Mouse (Mus musculus): Measurements from ENCODE around the gene Ralgps1. TPM values are rescaled to one million over a fixed set of nuclear protein-coding genes. Genes with fewer than 3 reads are reported as not detected.

Ralgps1 gene
- polyA plus RNA-seq, 1 experiment from 2014 or later = 32.0 TPM

GRCm38 (mm10) chr2:33154751-33155372 lies 216.4 kb downstream of the Ralgps1 start:
- peaks cover 15% of the 10 kb centered on the region for H3K36me3 ChIP-seq (ENCODE audit: control insufficient read depth, insufficient read depth, low read length)
- H3K4me3 ChIP-seq (ENCODE audit: low read length) = no peak overlapping the region
- H3K27me3 ChIP-seq (replicated peaks; ENCODE audit: control insufficient read depth, insufficient read depth, low read length) = no peaks in the 10 kb centered on the region
- H3K27ac ChIP-seq (ENCODE audit: low read depth, low read length) = no peak overlapping the region; the same call in 1 of the 2 replicates
- 24% methylated on average over 5 of the region's 5 CpGs for WGBS
- peak; percentile 70 for ATAC-seq
- no peak overlapping the region for H3K9ac ChIP-seq (ENCODE audit: low read depth, low read length)
- H3K4me2 ChIP-seq (ENCODE audit: low read length) = no peak overlapping the region
- no peaks in the 10 kb centered on the region for H3K4me1 ChIP-seq (ENCODE audit: control insufficient read depth, insufficient read depth, low read depth, low read length)
- H3K9me3 ChIP-seq (ENCODE audit: control insufficient read depth, low read length) = no peaks in the 10 kb centered on the region

- Histone ChIP-seq H3K27me3 (replicated peaks; ENCODE audit: control insufficient read depth, insufficient read depth, low read length) (no peaks in the 10 kb centered on the region), H3K9ac (ENCODE audit: low read depth, low read length) (no peak overlapping the region), H3K27ac (ENCODE audit: low read depth, low read length) (no peak overlapping the region), H3K36me3 (ENCODE audit: control insufficient read depth, insufficient read depth, low read length) (peaks cover 17% of the 10 kb centered on the region), H3K9me3 (ENCODE audit: control insufficient read depth, low read length) (no peaks in the 10 kb centered on the region), H3K4me3 (ENCODE audit: low read length) (no peak overlapping the region), H3K4me2 (ENCODE audit: low read length) (no peak overlapping the region), H3K4me1 (ENCODE audit: control insufficient read depth, insufficient read depth, low read depth, low read length) (no peaks in the 10 kb centered on the region)
- no peak for ATAC-seq
- WGBS = 96% methylated on average over 4 of the region's 4 CpGs
These were observed 224.3 kb downstream of the Ralgps1 start for GRCm38 (mm10) chr2:33146994-33147393.

- Histone ChIP-seq H3K4me3 (ENCODE audit: low read length) (no peak overlapping the region), H3K36me3 (ENCODE audit: control insufficient read depth, insufficient read depth, low read length) (peaks cover 15% of the 10 kb centered on the region), H3K27ac (ENCODE audit: low read depth, low read length) (no peak overlapping the region), H3K27me3 (replicated peaks; ENCODE audit: control insufficient read depth, insufficient read depth, low read length) (no peaks in the 10 kb centered on the region), H3K4me1 (ENCODE audit: control insufficient read depth, insufficient read depth, low read depth, low read length) (no peaks in the 10 kb centered on the region), H3K9ac (ENCODE audit: low read depth, low read length) (no peak overlapping the region), H3K9me3 (ENCODE audit: control insufficient read depth, low read length) (no peaks in the 10 kb centered on the region), H3K4me2 (ENCODE audit: low read length) (no peak overlapping the region)
- WGBS = 77% methylated on average over 2 of the region's 2 CpGs
- ATAC-seq = peak; percentile 31; the same call in 1 of the 2 replicates
These were observed 228.0 kb downstream of the Ralgps1 start for GRCm38 (mm10) chr2:33143292-33143691.

GRCm38 (mm10) chr2:33138491-33138890 lies 232.8 kb downstream of the Ralgps1 start:
- Histone ChIP-seq H3K9me3 (ENCODE audit: control insufficient read depth, low read length) (no peaks in the 10 kb centered on the region), H3K27ac (ENCODE audit: low read depth, low read length) (no peak overlapping the region), H3K4me3 (ENCODE audit: low read length) (no peak overlapping the region), H3K4me1 (ENCODE audit: control insufficient read depth, insufficient read depth, low read depth, low read length) (no peaks in the 10 kb centered on the region), H3K27me3 (replicated peaks; ENCODE audit: control insufficient read depth, insufficient read depth, low read length) (no peaks in the 10 kb centered on the region), H3K36me3 (ENCODE audit: control insufficient read depth, insufficient read depth, low read length) (peaks cover 8% of the 10 kb centered on the region; the same call in 1 of the 2 replicates), H3K4me2 (ENCODE audit: low read length) (no peak overlapping the region), H3K9ac (ENCODE audit: low read depth, low read length) (no peak overlapping the region)
- no peak for ATAC-seq
- WGBS = 87% methylated on average over 2 of the region's 2 CpGs

GRCm38 (mm10) chr2:33137731-33138130 lies 233.6 kb downstream of the Ralgps1 start:
- Histone ChIP-seq H3K9me3 (ENCODE audit: control insufficient read depth, low read length) (no peaks in the 10 kb centered on the region), H3K27me3 (replicated peaks; ENCODE audit: control insufficient read depth, insufficient read depth, low read length) (no peaks in the 10 kb centered on the region), H3K9ac (ENCODE audit: low read depth, low read length) (no peak overlapping the region), H3K36me3 (ENCODE audit: control insufficient read depth, insufficient read depth, low read length) (0 out of 2 replicates have a peak, but pooled peaks cover 4% of the 10 kb centered on the region), H3K4me3 (ENCODE audit: low read length) (no peak overlapping the region), H3K4me2 (ENCODE audit: low read length) (no peak overlapping the region), H3K4me1 (ENCODE audit: control insufficient read depth, insufficient read depth, low read depth, low read length) (0 out of 2 replicates have a peak, but pooled peaks cover under 1% of the 10 kb centered on the region), H3K27ac (ENCODE audit: low read depth, low read length) (no peak overlapping the region)
- 87% methylated on average over 4 of the region's 4 CpGs for WGBS
- no peak for ATAC-seq

GRCm38 (mm10) chr2:33137244-33137643 lies 234.0 kb downstream of the Ralgps1 start:
- Histone ChIP-seq H3K9ac (ENCODE audit: low read depth, low read length) (no peak overlapping the region), H3K27me3 (replicated peaks; ENCODE audit: control insufficient read depth, insufficient read depth, low read length) (no peaks in the 10 kb centered on the region), H3K27ac (ENCODE audit: low read depth, low read length) (no peak overlapping the region), H3K9me3 (ENCODE audit: control insufficient read depth, low read length) (no peaks in the 10 kb centered on the region), H3K36me3 (ENCODE audit: control insufficient read depth, insufficient read depth, low read length) (0 out of 2 replicates have a peak, but pooled peaks cover 4% of the 10 kb centered on the region), H3K4me2 (ENCODE audit: low read length) (no peak overlapping the region), H3K4me3 (ENCODE audit: low read length) (no peak overlapping the region), H3K4me1 (ENCODE audit: control insufficient read depth, insufficient read depth, low read depth, low read length) (0 out of 2 replicates have a peak, but pooled peaks cover 3% of the 10 kb centered on the region)
- WGBS = 88% methylated on average over 9 of the region's 9 CpGs
- ATAC-seq = no peak

- Histone ChIP-seq H3K4me3 (ENCODE audit: low read length) (no peak overlapping the region), H3K4me1 (ENCODE audit: control insufficient read depth, insufficient read depth, low read depth, low read length) (peaks cover 3% of the 10 kb centered on the region; the same call in 1 of the 2 replicates), H3K27me3 (replicated peaks; ENCODE audit: control insufficient read depth, insufficient read depth, low read length) (no peaks in the 10 kb centered on the region), H3K9ac (ENCODE audit: low read depth, low read length) (no peak overlapping the region), H3K9me3 (ENCODE audit: control insufficient read depth, low read length) (no peaks in the 10 kb centered on the region), H3K36me3 (ENCODE audit: control insufficient read depth, insufficient read depth, low read length) (0 out of 2 replicates have a peak, but pooled peaks cover 4% of the 10 kb centered on the region), H3K27ac (ENCODE audit: low read depth, low read length) (no peak overlapping the region), H3K4me2 (ENCODE audit: low read length) (no peak overlapping the region)
- ATAC-seq = no peak
- 93% methylated on average over 6 of the region's 6 CpGs for WGBS
These were observed 234.9 kb downstream of the Ralgps1 start for GRCm38 (mm10) chr2:33136366-33136765.

GRCm38 (mm10) chr2:33134766-33135490 lies 236.4 kb downstream of the Ralgps1 start:
- Histone ChIP-seq H3K4me1 (ENCODE audit: control insufficient read depth, insufficient read depth, low read depth, low read length) (peaks cover 4% of the 10 kb centered on the region; the same call in 1 of the 2 replicates), H3K27me3 (replicated peaks; ENCODE audit: control insufficient read depth, insufficient read depth, low read length) (no peaks in the 10 kb centered on the region), H3K4me2 (ENCODE audit: low read length) (no peak overlapping the region), H3K36me3 (ENCODE audit: control insufficient read depth, insufficient read depth, low read length) (0 out of 2 replicates have a peak, but pooled peaks cover 4% of the 10 kb centered on the region), H3K9ac (ENCODE audit: low read depth, low read length) (no peak overlapping the region), H3K9me3 (ENCODE audit: control insufficient read depth, low read length) (no peaks in the 10 kb centered on the region), H3K27ac (ENCODE audit: low read depth, low read length) (no peak overlapping the region), H3K4me3 (ENCODE audit: low read length) (no peak overlapping the region)
- 85% methylated on average over 7 of the region's 7 CpGs for WGBS
- ATAC-seq = no peak

- no peaks in the 10 kb centered on the region for H3K27me3 ChIP-seq (replicated peaks; ENCODE audit: control insufficient read depth, insufficient read depth, low read length)
- WGBS = 5% methylated on average over 7 of the region's 7 CpGs
- no peak overlapping the region for H3K27ac ChIP-seq (ENCODE audit: low read depth, low read length)
- no peak overlapping the region for H3K4me2 ChIP-seq (ENCODE audit: low read length)
- H3K4me1 ChIP-seq (ENCODE audit: control insufficient read depth, insufficient read depth, low read depth, low read length) = peaks cover 17% of the 10 kb centered on the region
- no peak overlapping the region for H3K4me3 ChIP-seq (ENCODE audit: low read length)
- 0 out of 2 replicates have a peak, but pooled peaks cover 4% of the 10 kb centered on the region for H3K36me3 ChIP-seq (ENCODE audit: control insufficient read depth, insufficient read depth, low read length)
- H3K9me3 ChIP-seq (ENCODE audit: control insufficient read depth, low read length) = no peaks in the 10 kb centered on the region
- H3K9ac ChIP-seq (ENCODE audit: low read depth, low read length) = no peak overlapping the region
- no peak for ATAC-seq
These were observed 239.0 kb downstream of the Ralgps1 start for GRCm38 (mm10) chr2:33132306-33132705.
